Mouse (Mus musculus): Measurements from ENCODE around the gene Dnmt3a. TPM values are rescaled to one million over a fixed set of nuclear protein-coding genes. Genes with fewer than 3 reads are reported as not detected.

The Dnmt3a gene
- total and polyA plus RNA-seq, 3 experiments: 13.6 to 56.0 (median 50.9) TPM

DNA sequence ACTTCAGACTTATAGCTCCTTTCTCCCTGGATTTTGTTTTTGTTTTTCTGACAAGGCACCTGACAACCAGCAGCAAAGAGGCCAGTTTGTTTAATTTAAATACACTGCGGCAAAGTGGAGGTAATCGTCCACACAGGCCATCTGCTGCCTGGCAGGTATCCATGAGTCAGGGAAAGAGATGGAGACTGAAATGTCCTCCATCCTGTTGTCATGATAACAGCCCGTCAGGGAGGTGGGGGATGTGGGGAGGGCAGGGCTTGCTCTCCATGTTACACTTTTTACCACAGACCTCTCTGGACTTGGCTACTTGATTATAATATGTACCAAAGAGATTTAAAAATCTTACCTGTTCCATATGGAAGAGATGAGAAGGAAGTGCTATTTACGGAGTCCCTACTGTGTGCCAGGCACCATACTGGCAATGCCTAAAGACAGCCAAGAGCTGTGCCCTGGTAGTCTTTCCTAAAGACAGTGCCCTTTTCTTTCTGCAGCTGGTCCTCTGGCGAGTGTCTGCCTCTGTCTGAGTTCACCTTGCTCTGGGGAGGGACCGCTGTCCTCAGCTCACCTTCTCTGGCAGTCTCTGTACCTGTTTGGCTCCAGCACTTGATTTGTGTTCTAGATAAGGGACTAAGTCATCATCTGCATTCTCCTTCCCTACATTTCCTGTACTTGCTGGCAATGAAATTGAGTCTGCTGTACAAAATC lies 44.1 kb upstream of the Dnmt3a start:
- intact Hi-C loops (cut with DNase I): loop anchor here (5.0 kb wide), 1 partner anchor 81 kb away; no protein-coding TSS in a partner anchor
- Histone ChIP-seq H3K27me3 (ENCODE audit: control insufficient read depth, insufficient read depth, low read length) (no peaks in the 10 kb centered on the region), H3K4me3 (no peak overlapping the region), H3K4me1 (ENCODE audit: control insufficient read depth, insufficient read depth, low read length) (peaks cover 8% of the 10 kb centered on the region), H3K36me3 (ENCODE audit: control insufficient read depth, insufficient read depth, low read length) (peaks cover 6% of the 10 kb centered on the region; the same call in 1 of the 2 replicates), H3K27ac (no peak overlapping the region), H3K9ac (ENCODE audit: low read depth, low read length) (no peak overlapping the region), H3K79me2 (replicated peaks; ENCODE audit: control insufficient read depth, insufficient read depth, low read length) (no peaks in the 10 kb centered on the region)
- WGBS: 55% methylated on average over 6 of the region's 6 CpGs
- no peak for TF ChIP-seq EP300 (IDR thresholded peaks at IDR 0.05; ENCODE audit: insufficient read depth, low read depth, low read length)
- TF ChIP-seq CTCF (IDR thresholded peaks at IDR 0.05): no peak
- no peak for TF ChIP-seq POLR2A (IDR thresholded peaks at IDR 0.05; ENCODE audit: insufficient read depth, low read depth, low read length)
- no peak for DNase-seq

DNA sequence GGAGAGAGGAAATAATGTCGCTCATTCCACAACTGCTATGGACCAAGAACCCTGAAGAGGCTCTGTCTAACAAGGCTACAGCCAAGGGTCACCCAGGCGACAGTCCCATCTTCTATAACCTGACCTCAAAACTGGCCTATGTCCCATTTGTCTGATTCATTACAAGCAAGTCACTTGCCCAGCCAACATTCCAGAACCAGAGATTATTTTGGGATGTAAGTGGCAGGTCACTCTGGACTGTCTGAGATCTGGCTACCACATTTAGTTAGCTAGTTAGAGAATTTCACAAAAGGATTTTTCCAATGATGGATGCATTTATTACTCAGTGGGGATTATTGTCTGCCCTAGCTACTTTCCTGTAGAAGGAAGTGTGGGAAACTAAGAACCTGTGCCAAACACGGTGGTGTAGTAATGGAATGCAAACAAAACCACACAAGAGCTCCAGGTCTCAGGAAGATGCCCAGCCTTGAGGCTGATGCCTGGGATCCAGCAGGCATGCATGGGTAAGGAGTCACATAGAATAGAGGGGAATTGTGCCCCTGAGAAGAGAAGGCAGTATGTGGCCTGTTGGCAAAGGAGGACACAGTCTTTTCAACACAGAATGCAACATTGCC lies 41.5 kb upstream of the Dnmt3a start:
- Histone ChIP-seq H3K36me3 (ENCODE audit: control insufficient read depth, insufficient read depth, low read length) (peaks cover 6% of the 10 kb centered on the region; the same call in 1 of the 2 replicates), H3K79me2 (replicated peaks; ENCODE audit: control insufficient read depth, insufficient read depth, low read length) (no peaks in the 10 kb centered on the region), H3K27me3 (ENCODE audit: control insufficient read depth, insufficient read depth, low read length) (no peaks in the 10 kb centered on the region), H3K4me3 (no peak overlapping the region), H3K4me1 (ENCODE audit: control insufficient read depth, insufficient read depth, low read length) (peaks cover 6% of the 10 kb centered on the region), H3K9ac (ENCODE audit: low read depth, low read length) (no peak overlapping the region), H3K27ac (peak overlapping the region; percentile 52)
- DNase-seq: peak in 1 of 2 experiments; percentile 54
- 0 out of 2 replicates have a peak, but pooled peaks have one; percentile 13 for TF ChIP-seq EP300 (IDR thresholded peaks at IDR 0.05; ENCODE audit: insufficient read depth, low read depth, low read length)
- no peak for TF ChIP-seq CTCF (IDR thresholded peaks at IDR 0.05)
- intact Hi-C loops (cut with DNase I): loop anchor here (5.0 kb wide), 1 partner anchor 78 kb away; no protein-coding TSS in a partner anchor
- 34% methylated on average over 3 of the region's 3 CpGs for WGBS

DNA sequence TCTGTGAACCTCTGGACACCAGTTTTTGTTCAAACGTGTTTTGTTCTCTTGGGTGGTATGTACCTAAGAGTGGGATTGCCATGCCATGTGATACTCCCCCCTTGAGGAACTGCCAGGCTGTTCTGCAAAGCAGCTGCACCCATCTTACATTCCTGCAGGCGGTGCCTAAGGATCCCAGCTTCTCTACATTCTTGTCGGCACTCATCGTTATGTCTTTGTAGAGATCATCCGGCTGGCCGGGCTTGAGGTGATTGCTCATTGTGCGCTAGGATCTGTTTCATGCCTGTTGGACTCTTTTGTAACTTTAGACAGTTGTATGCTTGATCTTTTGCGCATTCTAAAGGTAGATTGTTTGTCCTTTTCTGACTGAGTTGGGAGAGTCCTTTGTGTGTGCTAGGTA lies 38.4 kb upstream of the Dnmt3a start:
- Histone ChIP-seq H3K27ac (no peak overlapping the region), H3K4me1 (ENCODE audit: control insufficient read depth, insufficient read depth, low read length) (peaks cover 4% of the 10 kb centered on the region; the same call in 1 of the 2 replicates), H3K36me3 (ENCODE audit: control insufficient read depth, insufficient read depth, low read length) (peaks cover 3% of the 10 kb centered on the region; the same call in 1 of the 2 replicates), H3K9ac (ENCODE audit: low read depth, low read length) (no peak overlapping the region), H3K27me3 (ENCODE audit: control insufficient read depth, insufficient read depth, low read length) (no peaks in the 10 kb centered on the region), H3K4me3 (no peak overlapping the region), H3K79me2 (replicated peaks; ENCODE audit: control insufficient read depth, insufficient read depth, low read length) (no peaks in the 10 kb centered on the region)
- DNase-seq: no peak
- intact Hi-C loops (cut with DNase I): no loop called here
- TF ChIP-seq POLR2A (IDR thresholded peaks at IDR 0.05; ENCODE audit: insufficient read depth, low read depth, low read length): no peak
- WGBS: 90% methylated on average over 8 of the region's 8 CpGs

DNA sequence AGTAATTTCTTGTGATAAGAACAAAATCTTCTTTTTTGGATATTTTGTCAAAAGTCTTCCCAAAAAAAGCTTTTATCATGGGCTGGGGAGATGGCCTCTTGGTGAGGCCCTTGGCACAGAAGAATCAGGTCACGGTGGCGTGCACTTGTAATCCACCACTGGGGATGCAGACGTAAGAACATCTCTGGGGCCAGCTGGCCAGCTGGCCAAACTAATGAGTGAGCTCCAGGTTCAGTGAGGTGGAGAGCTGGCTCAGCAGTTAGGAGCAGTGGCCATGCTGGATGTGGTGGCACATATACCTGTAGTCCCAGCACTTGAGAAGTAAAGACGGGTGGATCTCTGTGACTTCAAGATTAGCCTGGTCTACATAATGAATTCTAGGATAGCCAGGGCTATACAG lies 37.4 kb upstream of the Dnmt3a start:
- no peak overlapping the region for H3K9ac ChIP-seq (ENCODE audit: low read depth, low read length)
- no peak overlapping the region for H3K4me3 ChIP-seq
- H3K36me3 ChIP-seq (ENCODE audit: control insufficient read depth, insufficient read depth, low read length): peaks cover 3% of the 10 kb centered on the region; the same call in 1 of the 2 replicates
- intact Hi-C loops (cut with DNase I): no loop called here
- TF ChIP-seq POLR2A (IDR thresholded peaks at IDR 0.05; ENCODE audit: insufficient read depth, low read depth, low read length): no peak
- TF ChIP-seq EP300 (IDR thresholded peaks at IDR 0.05; ENCODE audit: insufficient read depth, low read depth, low read length): no peak
- no peak for TF ChIP-seq CTCF (IDR thresholded peaks at IDR 0.05)
- no peak for DNase-seq
- no peaks in the 10 kb centered on the region for H3K27me3 ChIP-seq (ENCODE audit: control insufficient read depth, insufficient read depth, low read length)
- 92% methylated on average over 4 of the region's 4 CpGs for WGBS
- no peak overlapping the region for H3K27ac ChIP-seq
- H3K4me1 ChIP-seq (ENCODE audit: control insufficient read depth, insufficient read depth, low read length): peaks cover 3% of the 10 kb centered on the region; the same call in 1 of the 2 replicates
- no peaks in the 10 kb centered on the region for H3K79me2 ChIP-seq (replicated peaks; ENCODE audit: control insufficient read depth, insufficient read depth, low read length)

DNA sequence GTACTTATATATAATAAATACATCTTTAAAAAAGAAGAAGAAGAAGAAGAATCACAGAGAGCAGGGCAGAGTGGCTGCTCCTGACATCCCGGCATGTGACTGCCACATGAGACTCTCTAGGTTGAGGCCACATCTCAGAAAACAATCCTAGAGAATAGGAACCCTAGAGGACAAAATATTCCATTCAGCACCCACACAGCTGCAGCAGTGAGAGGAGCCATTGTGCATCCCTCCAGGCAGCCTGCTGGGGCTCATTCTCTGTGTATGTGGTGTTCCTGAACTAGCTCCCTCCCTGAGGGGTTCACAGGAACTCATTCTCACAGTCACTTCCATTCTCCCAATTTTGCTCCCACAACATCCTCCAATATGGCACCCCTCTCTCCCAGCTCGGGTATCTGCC lies 35.3 kb upstream of the Dnmt3a start:
- intact Hi-C loops (cut with DNase I): no loop called here
- 85% methylated on average over 2 of the region's 2 CpGs for WGBS

DNA sequence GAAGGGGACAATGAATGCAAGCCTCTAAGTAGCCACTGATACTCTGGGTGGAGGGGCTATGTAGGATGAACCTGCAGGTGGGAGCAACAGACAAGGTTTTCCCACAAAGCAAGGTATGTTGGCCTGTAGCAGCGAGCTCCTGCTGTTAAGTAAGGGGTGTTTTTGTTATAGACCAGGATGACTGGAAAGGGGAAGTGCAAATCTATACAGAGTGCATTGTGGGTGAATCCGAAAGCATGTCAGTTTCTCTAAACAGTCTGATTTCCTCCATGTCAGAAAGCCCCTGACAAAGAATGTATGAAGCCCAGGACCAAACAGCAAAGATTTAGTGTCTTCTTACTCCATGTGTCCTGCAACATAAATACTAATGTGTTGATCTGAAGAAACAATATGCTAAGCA lies 34.7 kb upstream of the Dnmt3a start:
- Histone ChIP-seq H3K27me3 (ENCODE audit: control insufficient read depth, insufficient read depth, low read length) (no peaks in the 10 kb centered on the region), H3K36me3 (ENCODE audit: control insufficient read depth, insufficient read depth, low read length) (no peaks in the 10 kb centered on the region), H3K79me2 (replicated peaks; ENCODE audit: control insufficient read depth, insufficient read depth, low read length) (no peaks in the 10 kb centered on the region), H3K27ac (no peak overlapping the region), H3K4me3 (no peak overlapping the region), H3K9ac (ENCODE audit: low read depth, low read length) (no peak overlapping the region), H3K4me1 (ENCODE audit: control insufficient read depth, insufficient read depth, low read length) (no peaks in the 10 kb centered on the region)
- WGBS: 91% methylated on average over 2 of the region's 2 CpGs
- intact Hi-C loops (cut with DNase I): no loop called here
- TF ChIP-seq EP300 (IDR thresholded peaks at IDR 0.05; ENCODE audit: insufficient read depth, low read depth, low read length) (no peak), POLR2A (IDR thresholded peaks at IDR 0.05; ENCODE audit: insufficient read depth, low read depth, low read length) (no peak), CTCF (IDR thresholded peaks at IDR 0.05) (no peak)
- DNase-seq: no peak

More for the DNA sequence above, 35.3 kb upstream of the Dnmt3a start:
- Histone ChIP-seq H3K79me2 (replicated peaks; ENCODE audit: control insufficient read depth, insufficient read depth, low read length) (no peaks in the 10 kb centered on the region), H3K9ac (ENCODE audit: low read depth, low read length) (no peak overlapping the region), H3K36me3 (ENCODE audit: control insufficient read depth, insufficient read depth, low read length) (no peaks in the 10 kb centered on the region), H3K4me1 (ENCODE audit: control insufficient read depth, insufficient read depth, low read length) (no peaks in the 10 kb centered on the region), H3K27me3 (ENCODE audit: control insufficient read depth, insufficient read depth, low read length) (no peaks in the 10 kb centered on the region), H3K27ac (no peak overlapping the region), H3K4me3 (no peak overlapping the region)
- TF ChIP-seq EP300 (IDR thresholded peaks at IDR 0.05; ENCODE audit: insufficient read depth, low read depth, low read length): no peak
- TF ChIP-seq CTCF (IDR thresholded peaks at IDR 0.05): no peak
- no peak for TF ChIP-seq POLR2A (IDR thresholded peaks at IDR 0.05; ENCODE audit: insufficient read depth, low read depth, low read length)
- no peak for DNase-seq
